Mouse (Mus musculus) liver, embryonic 14.5 days (tissue): ENCODE data around the gene Nfia. TPM values are rescaled to one million over a fixed set of nuclear protein-coding genes. Genes with fewer than 3 reads are reported as not detected.

Experiments
- ATAC-seq: fragments of 200-750 bp; cut with Nextera tagmentation; 2 replicates; pipeline ENCODE4 v1.8.0; 2017; ENCODE audit warnings: moderate number of reproducible peaks, mild to moderate bottlenecking, moderate library complexity; ENCODE audit not compliant: insufficient read depth
- DNase-seq, 3 experiments: peaks; one replicate each; pipeline ENCODE4 v3.0.0-alpha.2; 2012 to 2013; ENCODE audit warnings: low read depth in 3 of 3, low spot score in 3 of 3
- H3K27ac ChIP-seq: fragments of 300-500 bp; sonication (generic); 2 replicates; pipeline ENCODE4 v1.5.1; 2014; ENCODE audit warnings: moderate library complexity, mild to moderate bottlenecking, control low read depth, inconsistent platforms
- H3K27me3 ChIP-seq: fragments of 300-500 bp; sonication (generic); 2 replicates; pipeline ENCODE4 v1.6.1; 2014; ENCODE audit warnings: mild to moderate bottlenecking, low read length, moderate library complexity; ENCODE audit not compliant: control insufficient read depth, insufficient read depth
- H3K36me3 ChIP-seq: fragments of 300-500 bp; sonication (generic); replicated peaks from 2 replicates; pipeline ENCODE4 v1.6.1; 2014; ENCODE audit warnings: low read depth; ENCODE audit not compliant: control insufficient read depth, insufficient read depth
- H3K4me1 ChIP-seq, 2 experiments: fragments of 200-500 bp in 1 of 2; fragments of 300-500 bp in 1 of 2; sonication (generic) in 1 of 2; replicated peaks; 2 replicates each; pipeline ENCODE4 v1.6.1; 2012 to 2014; ENCODE audit warnings: antibody characterized with exemption in 1 of 2, inconsistent platforms in 1 of 2, low read length in 1 of 2; ENCODE audit not compliant: control insufficient read depth in 2 of 2, insufficient read depth in 2 of 2
- H3K4me2 ChIP-seq: fragments of 300-500 bp; sonication (generic); 2 replicates; pipeline ENCODE4 v1.6.1; 2014; ENCODE audit warnings: low read depth, mild to moderate bottlenecking, control low read depth, moderate library complexity
- H3K4me3 ChIP-seq, 2 experiments: fragments of 200-500 bp in 1 of 2; fragments of 300-500 bp in 1 of 2; sonication (generic) in 1 of 2; 2 replicates each; pipeline ENCODE4 v1.5.1; 2012 to 2014; ENCODE audit warnings: low read depth in 2 of 2, low read length in 2 of 2, mild to moderate bottlenecking in 2 of 2, control low read depth in 1 of 2, inconsistent platforms in 1 of 2, moderate library complexity in 1 of 2; ENCODE audit not compliant: insufficient read depth in 1 of 2
- H3K9ac ChIP-seq: fragments of 300-500 bp; sonication (generic); replicated peaks from 2 replicates; pipeline ENCODE4 v1.6.1; 2014; ENCODE audit warnings: mild to moderate bottlenecking, control low read depth, moderate library complexity
- H3K9me3 ChIP-seq: fragments of 300-500 bp; sonication (generic); 2 replicates; pipeline ENCODE4 v1.6.1; 2016; ENCODE audit warnings: low read length, mixed read lengths; ENCODE audit not compliant: control insufficient read depth
- CTCF ChIP-seq: IDR thresholded peaks from 2 replicates; pipeline ENCODE4 v1.5.1; 2016; ENCODE audit warnings: antibody characterized with exemption, low read depth, control low read depth
- EP300 ChIP-seq: IDR thresholded peaks from 2 replicates; pipeline ENCODE4 v1.6.1; 2016; ENCODE audit warnings: antibody characterized with exemption, low read depth
- WGBS: fragments of 180-500 bp; shearing (Covaris S2); extraction: QIAGEN DNeasy Blood & Tissue Kit; methylation state at CpG from one replicate; pipeline ENCODE4 v1.1.7; 2014; ENCODE audit not compliant: insufficient replicate concordance; 5-methylcytosine and 5-hydroxymethylcytosine counted together
- polyA plus RNA-seq, 2 experiments: library from polyadenylated mRNA; depleted of rRNA in 1 of 2; stranded (reverse) in 1 of 2; unstranded in 1 of 2; fragments of >200 nt; fragmentation: Nextera tagmentation in 1 of 2; extraction: Ambion mirVana in 1 of 2; gene quantifications; 2 replicates each; pipeline versions ENCODE4 v1.2.1 to v1.2.3; 2012 to 2014

The Nfia gene
- polyA plus RNA-seq, 2 experiments = 1.0 to 2.6 TPM

DNA sequence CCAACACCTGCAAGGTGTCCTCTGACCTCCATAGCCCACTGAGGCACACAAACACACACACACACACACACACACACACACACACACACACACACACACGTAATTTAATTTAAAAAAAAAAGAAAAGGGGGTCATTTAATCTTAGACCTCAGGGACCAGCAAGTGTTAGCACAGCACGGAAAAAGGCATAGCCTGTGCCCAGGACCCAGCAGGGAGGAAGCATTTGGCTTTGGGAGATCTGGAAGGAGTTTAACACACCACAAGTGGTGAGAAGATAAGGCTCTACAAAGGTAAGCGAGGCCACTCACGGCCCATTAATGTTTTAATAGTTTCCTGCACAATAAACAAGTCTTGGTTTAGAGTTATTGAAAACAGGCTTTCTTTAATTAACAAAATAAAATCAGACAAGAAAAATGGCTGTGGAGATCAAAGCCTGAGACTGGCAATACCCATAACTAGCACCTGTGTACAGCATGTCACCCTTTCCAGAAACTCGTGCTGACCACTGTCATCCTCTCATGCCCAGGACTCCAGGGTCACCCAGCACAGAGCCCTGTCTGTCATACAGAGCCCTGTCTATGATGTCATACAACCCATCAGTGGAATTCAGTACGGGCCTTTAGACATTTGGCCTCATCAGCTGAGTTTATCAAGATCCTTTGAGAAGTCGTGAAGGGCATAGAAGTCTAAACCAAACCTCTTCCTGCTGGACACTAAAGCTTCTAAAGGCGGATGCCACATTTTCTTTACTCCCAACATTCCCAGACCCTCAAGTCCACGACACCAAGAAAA lies 332.6 kb downstream of the Nfia start:
- Histone ChIP-seq H3K27ac (no peak overlapping the region), H3K4me2 (no peak overlapping the region), H3K27me3 (no peaks in the 10 kb centered on the region; the same call in 1 of the 2 replicates), H3K4me3 (no peak overlapping the region), H3K4me1 (peaks cover 0 to 5% of the 10 kb centered on the region in 2 experiments; a peak in 1 of 4 replicates), H3K36me3 (no peaks in the 10 kb centered on the region), H3K9me3 (no peaks in the 10 kb centered on the region), H3K9ac (no peak overlapping the region)
- DNase-seq (no peak), ATAC-seq (no peak)
- TF ChIP-seq CTCF (no peak), EP300 (no peak)
- WGBS = 44% methylated on average over 9 of the region's 9 CpGs

- no peak overlapping the region for H3K27ac ChIP-seq
- DNase-seq = no peak
- no peaks in the 10 kb centered on the region; the same call in 1 of the 2 replicates for H3K27me3 ChIP-seq
- H3K4me2 ChIP-seq = no peak overlapping the region
- H3K9me3 ChIP-seq = no peaks in the 10 kb centered on the region
- no peak for ATAC-seq
- H3K4me1 ChIP-seq = peaks cover 0 to 5% of the 10 kb centered on the region in 2 experiments; a peak in 1 of 4 replicates
- H3K4me3 ChIP-seq = no peak overlapping the region
- WGBS = 54% methylated on average over 6 of the region's 6 CpGs
- H3K9ac ChIP-seq = no peak overlapping the region
- H3K36me3 ChIP-seq = no peaks in the 10 kb centered on the region
- no peak for TF ChIP-seq EP300
Observed at GRCm38 (mm10) chr4:98105971-98106370, 333.4 kb downstream of the Nfia start.

DNA sequence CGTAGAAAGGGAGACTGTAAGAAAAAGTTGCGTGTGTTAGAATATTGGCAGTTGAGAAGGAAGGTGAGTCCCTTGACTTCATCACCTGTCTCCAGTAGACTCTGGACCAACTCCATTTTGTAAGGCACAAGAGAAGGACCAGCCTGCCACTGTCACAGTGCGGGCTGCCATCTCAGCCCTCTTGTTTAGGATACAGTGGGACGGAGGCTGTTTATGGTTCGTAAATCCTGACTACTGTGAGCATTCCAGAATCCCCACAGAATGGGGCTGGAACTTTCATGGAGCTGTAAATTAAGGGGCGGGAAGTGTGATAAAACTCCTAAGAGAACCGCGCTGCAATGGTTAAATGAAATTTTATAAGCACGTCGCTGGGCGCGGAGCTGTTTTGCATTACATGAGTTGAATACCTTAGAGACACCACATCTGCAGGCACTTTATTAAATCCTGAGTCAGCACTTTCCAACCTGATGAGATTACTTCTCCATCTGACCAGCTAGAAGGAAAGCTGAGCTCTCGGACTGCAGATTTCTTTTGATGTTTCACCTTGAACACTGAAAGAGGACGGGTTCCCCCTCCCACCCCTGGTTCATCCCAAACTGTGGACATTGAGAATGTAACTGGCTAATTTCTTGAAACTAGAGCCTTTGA lies 334.0 kb downstream of the Nfia start:
- 39% methylated on average over 14 of the region's 14 CpGs for WGBS
- DNase-seq = no peak
- Histone ChIP-seq H3K4me1 (peaks cover 0 to 5% of the 10 kb centered on the region in 2 experiments; a peak in 1 of 4 replicates), H3K27me3 (no peaks in the 10 kb centered on the region; the same call in 1 of the 2 replicates), H3K27ac (no peak overlapping the region), H3K9ac (no peak overlapping the region), H3K9me3 (no peaks in the 10 kb centered on the region), H3K36me3 (no peaks in the 10 kb centered on the region), H3K4me2 (no peak overlapping the region), H3K4me3 (no peak overlapping the region)
- no peak for ATAC-seq
- no peak for TF ChIP-seq EP300
- no peak for TF ChIP-seq CTCF

DNA sequence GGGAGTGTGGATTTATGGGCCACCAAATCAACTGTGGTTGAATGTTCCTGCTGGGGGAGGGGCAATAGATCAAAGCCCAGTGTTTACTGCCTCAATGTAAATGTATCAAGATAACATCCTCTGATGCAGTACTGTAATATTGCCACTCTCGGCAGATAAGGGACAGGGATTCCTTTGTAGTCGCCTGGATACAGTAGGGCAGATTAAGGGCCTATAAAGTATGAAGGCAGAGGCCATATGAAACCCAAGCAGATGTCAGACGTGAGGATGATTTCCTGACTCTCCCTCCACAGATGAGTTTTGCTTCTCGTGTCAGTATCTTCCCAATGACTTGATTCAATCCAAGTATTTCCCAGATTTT lies 334.5 kb downstream of the Nfia start:
- no peak overlapping the region for H3K4me2 ChIP-seq
- peaks cover 0 to 5% of the 10 kb centered on the region in 2 experiments; a peak in 1 of 4 replicates for H3K4me1 ChIP-seq
- H3K27ac ChIP-seq = no peak overlapping the region
- no peak for TF ChIP-seq EP300
- no peak for TF ChIP-seq CTCF
- no peak for ATAC-seq
- DNase-seq = no peak
- WGBS = 13% methylated on average over 4 of the region's 4 CpGs
- no peak overlapping the region for H3K4me3 ChIP-seq
- no peak overlapping the region for H3K9ac ChIP-seq
- H3K9me3 ChIP-seq = no peaks in the 10 kb centered on the region
- no peaks in the 10 kb centered on the region for H3K36me3 ChIP-seq
- no peaks in the 10 kb centered on the region; the same call in 1 of the 2 replicates for H3K27me3 ChIP-seq

GRCm38 (mm10) chr4:98107936-98108675 lies 335.6 kb downstream of the Nfia start:
- no peak for DNase-seq
- H3K4me3 ChIP-seq = no peak overlapping the region
- H3K4me2 ChIP-seq = no peak overlapping the region
- no peak for ATAC-seq
- TF ChIP-seq EP300 (no peak), CTCF (no peak)
- H3K4me1 ChIP-seq = peaks cover 0 to 5% of the 10 kb centered on the region in 2 experiments; a peak in 1 of 4 replicates
- H3K9ac ChIP-seq = no peak overlapping the region
- 24% methylated on average over 9 of the region's 9 CpGs for WGBS
- no peaks in the 10 kb centered on the region for H3K9me3 ChIP-seq
- H3K36me3 ChIP-seq = no peaks in the 10 kb centered on the region
- H3K27ac ChIP-seq = no peak overlapping the region
- no peaks in the 10 kb centered on the region; the same call in 1 of the 2 replicates for H3K27me3 ChIP-seq
